Mouse (Mus musculus): Measurements from ENCODE around the gene Olfr1368. TPM values are rescaled to one million over a fixed set of nuclear protein-coding genes. Genes with fewer than 3 reads are reported as not detected.

The Olfr1368 gene
- total RNA-seq, 2 experiments from 2014 or later, result not detected

Other genes starting within 250 kb of the Olfr1368 start
- gene Olfr1370, start 70.9 kb downstream of the Olfr1368 start, total RNA-seq (2021), result not detected
- not detected for gene Olfr1369-ps1, start 34.4 kb downstream of the Olfr1368 start, total RNA-seq (2021)
- gene Olfr263, start 16.2 kb downstream of the Olfr1368 start, total RNA-seq (2021), result not detected
- gene Trim27, start 33.6 kb upstream of the Olfr1368 start, total RNA-seq (2021), result 10 to 100 TPM; 18.8 to 19.0 TPM
- not detected for gene Gpx5, start 146.9 kb upstream of the Olfr1368 start, total RNA-seq (2021)
- not detected for gene Gpx6, start 166.3 kb upstream of the Olfr1368 start, total RNA-seq (2021)
- gene Olfr1367, start 201.0 kb upstream of the Olfr1368 start, total RNA-seq (2021), result not detected
- 1 to 10 TPM; 5.0 to 5.4 TPM for gene Zscan12, start 217.0 kb upstream of the Olfr1368 start, total RNA-seq (2021)